In the genomic region with DNA sequence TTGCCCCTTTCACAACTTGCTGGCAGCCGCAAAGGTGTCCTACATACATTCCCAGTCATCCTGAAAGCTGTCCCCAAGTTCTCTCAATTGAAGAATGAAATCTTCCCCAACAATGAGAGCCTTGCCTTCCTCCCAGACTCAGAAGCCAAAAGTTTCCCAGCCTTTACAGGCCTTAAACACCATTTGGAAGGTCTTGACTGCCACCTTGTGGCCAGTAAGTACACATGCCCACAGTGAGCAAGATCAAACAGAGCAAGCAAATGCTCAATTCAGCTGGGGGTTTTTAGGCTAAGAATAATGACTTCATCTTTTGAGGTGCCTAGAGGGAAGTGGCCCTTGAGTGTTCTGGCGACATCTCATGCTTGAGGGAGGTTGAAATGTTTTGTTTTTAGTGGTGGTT, we compare ENCODE assay signal across 8 mouse cellular contexts. TPM values are rescaled to one million over a fixed set of nuclear protein-coding genes. Genes with fewer than 3 reads are reported as not detected.
DNase-seq lines count a peak whose midpoint lies in the region; ATAC-seq and TF ChIP-seq lines count a peak whose summit lies in the region.

No protein-coding gene starts in this region.

- no peak overlapping the region for H3K9ac ChIP-seq in heart, adult 2 months (ENCODE audit: low read depth, low read length)

- H3K27me3 ChIP-seq in heart, adult 2 months (ENCODE audit: control insufficient read depth, insufficient read depth, low read length) = peaks cover 2% of the 10 kb centered on the region; the same call in 1 of the 2 replicates
- H3K27me3 ChIP-seq in heart, embryonic 10.5 days (ENCODE audit: insufficient read depth, poor library complexity, severe bottlenecking) = peaks cover 16% of the 10 kb centered on the region; the same call in 1 of the 2 replicates
- H3K27me3 ChIP-seq in small intestine, adult 2 months (ENCODE audit: control insufficient read depth, insufficient read depth, low read length) = no peaks in the 10 kb centered on the region

- ATAC-seq in hematopoietic stem cell, adult 5-6 weeks (replicated peaks in 1 of 2; ENCODE audit: insufficient read depth in 1 of 2, low FRiP score in 2 of 2, low TSS enrichment in 1 of 2, low read depth in 1 of 2, poor library complexity in 2 of 2, severe bottlenecking in 2 of 2) = peak; percentile 81 to 84; a peak in 3 of 4 replicates

- no peak overlapping the region for H3K27ac ChIP-seq in heart, adult 2 months
- H3K27ac ChIP-seq in heart, embryonic 10.5 days = no peak overlapping the region
- H3K27ac ChIP-seq in small intestine, adult 2 months (ENCODE audit: insufficient read depth, low read depth, low read length) = no peak overlapping the region

- TF ChIP-seq POLR2A in heart, adult 2 months (IDR thresholded peaks at IDR 0.05; ENCODE audit: insufficient read depth, low read depth, low read length) = no peak
- TF ChIP-seq POLR2A in small intestine, adult 2 months (IDR thresholded peaks at IDR 0.05; ENCODE audit: low read depth, low read length) = no peak

- DNase-seq in heart, adult 2 months = peak in 1 of 2 experiments; percentile 20
- DNase-seq in heart, embryonic 10.5 days (ENCODE audit: low spot score) = no peak
- DNase-seq in T-cell, adult 2 months (ENCODE audit: low spot score) = peak; percentile 5
- DNase-seq in embryo, embryonic 10.5 days (ENCODE audit: low spot score) = peak; percentile 92
- DNase-seq in layer of hippocampus, postnatal 10 days (ENCODE audit: low spot score in 2 of 2) = peak; percentile 47 to 67
- DNase-seq in mesoderm, embryonic 11.5 days (ENCODE audit: low read depth, low spot score) = peak; percentile 89

- peak; percentile 90 for TF ChIP-seq CTCF in heart, adult 2 months (IDR thresholded peaks at IDR 0.05)
- peak; percentile 44; the same call in 1 of the 2 replicates for TF ChIP-seq CTCF in small intestine, adult 2 months (IDR thresholded peaks at IDR 0.05; ENCODE audit: extremely low read depth, insufficient read length, insufficient replicate concordance, low read depth, low read length)

- H3K4me1 ChIP-seq in heart, adult 2 months (ENCODE audit: control insufficient read depth, insufficient read depth, low read length) = no peaks in the 10 kb centered on the region
- H3K4me1 ChIP-seq in heart, embryonic 10.5 days = 0 out of 2 replicates have a peak, but pooled peaks cover 1% of the 10 kb centered on the region
- no peaks in the 10 kb centered on the region for H3K4me1 ChIP-seq in small intestine, adult 2 months (ENCODE audit: control insufficient read depth, insufficient read depth, insufficient read length, low read length)

- no peak for TF ChIP-seq EP300 in heart, adult 2 months (IDR thresholded peaks at IDR 0.05; ENCODE audit: insufficient read depth, low read depth, low read length)

- 18% methylated on average over 2 of the region's 2 CpGs for WGBS in heart, adult 2 months
- 21% methylated on average over 2 of the region's 2 CpGs for WGBS in heart, embryonic 10.5 days
- 36% methylated on average over 2 of the region's 2 CpGs for WGBS in small intestine, adult 2 months

- no peaks in the 10 kb centered on the region for H3K79me2 ChIP-seq in heart, adult 2 months (replicated peaks; ENCODE audit: control insufficient read depth, insufficient read depth, low read length)

- H3K9me3 ChIP-seq in heart, embryonic 10.5 days = no peaks in the 10 kb centered on the region

- H3K4me3 ChIP-seq in heart, adult 2 months = no peak overlapping the region
- no peak overlapping the region for H3K4me3 ChIP-seq in heart, embryonic 10.5 days
- no peak overlapping the region for H3K4me3 ChIP-seq in small intestine, adult 2 months (ENCODE audit: low read depth, low read length)

- no peaks in the 10 kb centered on the region for H3K36me3 ChIP-seq in heart, adult 2 months (ENCODE audit: control insufficient read depth, insufficient read depth, low read length)
- peaks cover 4% of the 10 kb centered on the region; the same call in 1 of the 2 replicates for H3K36me3 ChIP-seq in heart, embryonic 10.5 days
- peaks cover 1% of the 10 kb centered on the region for H3K36me3 ChIP-seq in small intestine, adult 2 months (ENCODE audit: control insufficient read depth, insufficient read depth, low read length)

- intact Hi-C loops in heart, adult 2 months (cut with DNase I) = loop anchor here (5.0 kb wide), 1 partner anchor 79 kb away; no protein-coding TSS in a partner anchor

RNA-seq across cellular contexts. Expression of a gene that starts 42.2 kb away (rescaled TPM):
- total RNA-seq in heart, adult 2 months (2021) = 10 to 100 TPM; 12.5 to 16.1 TPM
- 8.7 and 13.5 TPM in 2 replicates for polyA plus RNA-seq in heart, adult 2 months (2012; rRNA removed)
- polyA plus RNA-seq in heart, embryonic 10.5 days (2016; fragmentation: Nextera tagmentation; extraction: Ambion mirVana) = 11.2 and 14.9 TPM in 2 replicates
- total RNA-seq in hematopoietic stem cell, adult 5-6 weeks (2017) = 4.9 and 11.2 TPM in 2 replicates
- total RNA-seq in layer of hippocampus, postnatal 10 days (2021) = 10 to 100 TPM; 32.2 to 35.2 TPM
- polyA plus RNA-seq in small intestine, adult 2 months (2012; rRNA removed) = 2.3 and 4.8 TPM in 2 replicates

RNA-seq across cellular contexts. Expression of a gene that starts 46.6 kb away (rescaled TPM):
- total RNA-seq in heart, adult 2 months (2021) = not detected
- polyA plus RNA-seq in heart, adult 2 months (2012; rRNA removed) = not detected in 2 replicates
- polyA plus RNA-seq in heart, embryonic 10.5 days (2016; fragmentation: Nextera tagmentation; extraction: Ambion mirVana) = 0.11 TPM in 1 of 2 replicates, not detected in the other
- not detected in 2 replicates for total RNA-seq in hematopoietic stem cell, adult 5-6 weeks (2017)
- total RNA-seq in layer of hippocampus, postnatal 10 days (2021) = under 1 TPM; 0.33 to 0.55 TPM
- not detected in 2 replicates for polyA plus RNA-seq in small intestine, adult 2 months (2012; rRNA removed)
